In genomic region chr12:8291157-8291853, GRCm38 (mm10) we compare ENCODE assay signal across 13 mouse cellular contexts. TPM values are rescaled to one million over a fixed set of nuclear protein-coding genes. Genes with fewer than 3 reads are reported as not detected.
A peak's percentile ranks its signal among the peaks of the same experiment; 100 is the strongest.
DNase-seq lines count a peak whose midpoint lies in the region; ATAC-seq and TF ChIP-seq lines count a peak whose summit lies in the region.
"Had no signal": no experiment of that assay in that cellular context is flagged by ENCODE, and none has a peak within 500 bp of the region (broad histone marks: within the 10 kb centered on the region; RNA-seq: fewer than 3 reads in every experiment).

No protein-coding gene starts in this region.

- peak; percentile 81 for ATAC-seq in hindbrain, postnatal 0 days

- WGBS in hindbrain, postnatal 0 days: 35% methylated on average over 15 of the region's 15 CpGs

- H3K36me3 ChIP-seq in hindbrain, postnatal 0 days (ENCODE audit: insufficient read depth, low read length): no peaks in the 10 kb centered on the region

- H3K27me3 ChIP-seq in hindbrain, postnatal 0 days (ENCODE audit: insufficient read depth, low read length): no peaks in the 10 kb centered on the region

- intact Hi-C loops in gastrocnemius, adult 2 months (cut with DNase I): no loop called here

- TF ChIP-seq CTCF in gastrocnemius, adult 2 months (IDR thresholded peaks at IDR 0.05): no peak
- TF ChIP-seq CTCF in hindbrain, postnatal 0 days (IDR thresholded peaks at IDR 0.05; ENCODE audit: low read depth): no peak

- H3K4me3 ChIP-seq in gastrocnemius, adult 2 months: peak overlapping the region; percentile 51
- no peak overlapping the region; the same call in 1 of the 2 replicates for H3K4me3 ChIP-seq in hindbrain, postnatal 0 days (ENCODE audit: low read length)
- H3K4me3 ChIP-seq: erythroblast, embryonic 14.5 days had no signal

- no peak overlapping the region for H3K27ac ChIP-seq in gastrocnemius, adult 2 months
- no peak overlapping the region for H3K27ac ChIP-seq in hindbrain, postnatal 0 days
- H3K27ac ChIP-seq: kidney, postnatal 0 days; macrophage; stomach, postnatal 0 days had no signal

- H3K9me3 ChIP-seq in hindbrain, postnatal 0 days (ENCODE audit: low read length): no peaks in the 10 kb centered on the region

- no peak overlapping the region for H3K9ac ChIP-seq in hindbrain, postnatal 0 days (replicated peaks; ENCODE audit: low read length)

- no peak for DNase-seq in gastrocnemius, adult 2 months
- no peak for DNase-seq in gastrocnemius, postnatal 4 days (ENCODE audit: low spot score in 2 of 2)
- DNase-seq in brain, adult 2 months (ENCODE audit: low read depth, low spot score): peak; percentile 77
- DNase-seq in cerebellum, postnatal 25 days: peak; percentile 63 to 80
- peak; percentile 78 for DNase-seq in hindbrain, postnatal 0 days (ENCODE audit: low spot score)
- no peak for DNase-seq in natural killer cell, adult 2 months (ENCODE audit: low spot score in 2 of 2)
- DNase-seq in right cerebral cortex, postnatal 25 days: no peak
- no peak for DNase-seq in c-Kit-positive CD71-positive TER-119-positive erythroid progenitor cells, embryonic 14.5 days (ENCODE audit: low spot score)

- peak overlapping the region; percentile 36 for H3K4me2 ChIP-seq in hindbrain, postnatal 0 days (ENCODE audit: low read depth, low read length)

- H3K4me1 ChIP-seq in hindbrain, postnatal 0 days (ENCODE audit: insufficient read depth, low read length): peaks cover 9% of the 10 kb centered on the region

RNA-seq across cellular contexts. Expression of gene Gdf7, which starts 10.4 kb away (rescaled TPM):
- total RNA-seq in gastrocnemius, adult 2 months (2021): not detected
- not detected for total RNA-seq in gastrocnemius, postnatal 4 days (2021)
- 0.83 and 3.6 TPM in 2 replicates for total RNA-seq in hindbrain, postnatal 0 days (2014; rRNA removed)
- polyA plus RNA-seq in hindbrain, postnatal 0 days (2015; fragmentation: Nextera tagmentation; extraction: Ambion mirVana): 0.36 and 0.54 TPM in 2 replicates
- polyA plus RNA-seq: erythroblast, embryonic 14.5 days; heart, embryonic 16.5 days; macrophage; stomach, postnatal 0 days had no signal

RNA-seq across cellular contexts. Expression of gene Hs1bp3, which starts 21.9 kb away (rescaled TPM):
- 1 to 10 TPM; 6.1 to 7.7 TPM for total RNA-seq in gastrocnemius, adult 2 months (2021)
- 10 to 100 TPM; 10.2 to 10.4 TPM for total RNA-seq in gastrocnemius, postnatal 4 days (2021)
- total RNA-seq in hindbrain, postnatal 0 days (2014; rRNA removed): 3.8 and 6.3 TPM in 2 replicates
- 5.5 and 6.5 TPM in 2 replicates for polyA plus RNA-seq in hindbrain, postnatal 0 days (2015; fragmentation: Nextera tagmentation; extraction: Ambion mirVana)

Comparison
In these comparisons a context has a peak if more than half of its experiments do, and no peak if none do; other contexts are left out.
1. DNase-seq: peak in brain, adult 2 months (single experiment), cerebellum, postnatal 25 days (2 of 2) and hindbrain, postnatal 0 days (single experiment); none in gastrocnemius, adult 2 months (single experiment), gastrocnemius, postnatal 4 days (0 of 2), natural killer cell, adult 2 months (0 of 2), right cerebral cortex, postnatal 25 days (single experiment) and c-Kit-positive CD71-positive TER-119-positive erythroid progenitor cells, embryonic 14.5 days (single experiment).